Mouse (Mus musculus) thymus, postnatal 36 days (tissue): Measurements from ENCODE around the gene Pitpnb.

Source experiments
- DNase-seq, 2 experiments: peaks; one replicate each; pipeline ENCODE4 v3.0.0; 2022; ENCODE audit warnings: mixed read lengths in 2 of 2

The Pitpnb gene

GRCm38 (mm10) chr5:111399271-111399670 lies 68.7 kb downstream of the Pitpnb start:
- DNase-seq = no peak

- no peak for DNase-seq
Measured at GRCm38 (mm10) chr5:111401879-111402650, 71.5 kb downstream of the Pitpnb start.

GRCm38 (mm10) chr5:111402651-111402996 lies 72.1 kb downstream of the Pitpnb start:
- no peak for DNase-seq

- no peak for DNase-seq
Measured at GRCm38 (mm10) chr5:111404721-111405120, 74.2 kb downstream of the Pitpnb start.

- DNase-seq = no peak
Measured at GRCm38 (mm10) chr5:111408470-111409105, 78.0 kb downstream of the Pitpnb start.

- DNase-seq = peak in 1 of 2 experiments; percentile 20
Measured at GRCm38 (mm10) chr5:111409412-111410044, 79.0 kb downstream of the Pitpnb start.

GRCm38 (mm10) chr5:111410665-111411064 lies 80.1 kb downstream of the Pitpnb start:
- DNase-seq = no peak

GRCm38 (mm10) chr5:111414192-111414591 lies 83.6 kb downstream of the Pitpnb start:
- DNase-seq = peak; percentile 81 to 84

GRCm38 (mm10) chr5:111414770-111415249 lies 84.2 kb downstream of the Pitpnb start:
- DNase-seq = no peak

GRCm38 (mm10) chr5:111415575-111415974 lies 85.0 kb downstream of the Pitpnb start:
- DNase-seq = no peak

GRCm38 (mm10) chr5:111416048-111416447 lies 85.5 kb downstream of the Pitpnb start:
- DNase-seq = peak; percentile 40 to 52

GRCm38 (mm10) chr5:111416591-111417374 lies 86.2 kb downstream of the Pitpnb start, which contains the start of gene Mn1:
Mn1 (plus strand) TSS chr5:111417362.
- DNase-seq = peak; percentile 74 to 81

GRCm38 (mm10) chr5:111417378-111418131 lies 87.0 kb downstream of the Pitpnb start:
- DNase-seq = peak in 1 of 2 experiments; percentile 40

- DNase-seq = no peak
Measured at GRCm38 (mm10) chr5:111418202-111419120, 87.9 kb downstream of the Pitpnb start.

GRCm38 (mm10) chr5:111419121-111419881 lies 88.7 kb downstream of the Pitpnb start:
- DNase-seq = no peak

GRCm38 (mm10) chr5:111420011-111420691 lies 89.6 kb downstream of the Pitpnb start:
- DNase-seq = no peak

- DNase-seq = no peak
Measured at GRCm38 (mm10) chr5:111420896-111421295, 90.3 kb downstream of the Pitpnb start.

- no peak for DNase-seq
Measured at GRCm38 (mm10) chr5:111421424-111421823, 90.9 kb downstream of the Pitpnb start.

- no peak for DNase-seq
Measured at GRCm38 (mm10) chr5:111422058-111422800, 91.7 kb downstream of the Pitpnb start.
